Mouse (Mus musculus) urinary bladder, adult 18-20 months (tissue): ENCODE measurements around the gene Npnt.

Experiments used
- DNase-seq, 2 experiments: peaks; one replicate each; pipeline ENCODE4 v3.0.0; 2022; ENCODE audit warnings: low spot score in 2 of 2, mixed read lengths in 2 of 2

Gene Npnt

DNA sequence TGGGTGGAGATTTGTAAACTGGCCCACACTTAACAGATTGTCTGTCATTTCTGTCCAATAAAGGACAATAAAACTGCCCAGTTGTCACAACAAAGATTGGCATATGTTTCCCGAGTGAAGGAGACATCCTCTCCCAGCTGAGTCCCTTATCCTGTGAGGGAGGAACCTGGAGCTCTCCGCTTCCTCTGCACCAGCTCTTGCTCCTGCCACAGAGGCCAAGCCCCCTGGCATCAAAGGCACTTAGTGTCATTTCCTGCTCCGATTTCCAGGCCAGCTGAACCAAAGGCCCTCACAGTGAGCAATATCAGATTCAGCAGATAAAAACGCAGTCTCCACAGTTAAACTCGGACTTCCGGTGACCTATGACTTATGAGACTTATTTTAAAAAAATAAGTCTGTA, 93.4 kb downstream of the Npnt start:
- DNase-seq, result no peak

DNA sequence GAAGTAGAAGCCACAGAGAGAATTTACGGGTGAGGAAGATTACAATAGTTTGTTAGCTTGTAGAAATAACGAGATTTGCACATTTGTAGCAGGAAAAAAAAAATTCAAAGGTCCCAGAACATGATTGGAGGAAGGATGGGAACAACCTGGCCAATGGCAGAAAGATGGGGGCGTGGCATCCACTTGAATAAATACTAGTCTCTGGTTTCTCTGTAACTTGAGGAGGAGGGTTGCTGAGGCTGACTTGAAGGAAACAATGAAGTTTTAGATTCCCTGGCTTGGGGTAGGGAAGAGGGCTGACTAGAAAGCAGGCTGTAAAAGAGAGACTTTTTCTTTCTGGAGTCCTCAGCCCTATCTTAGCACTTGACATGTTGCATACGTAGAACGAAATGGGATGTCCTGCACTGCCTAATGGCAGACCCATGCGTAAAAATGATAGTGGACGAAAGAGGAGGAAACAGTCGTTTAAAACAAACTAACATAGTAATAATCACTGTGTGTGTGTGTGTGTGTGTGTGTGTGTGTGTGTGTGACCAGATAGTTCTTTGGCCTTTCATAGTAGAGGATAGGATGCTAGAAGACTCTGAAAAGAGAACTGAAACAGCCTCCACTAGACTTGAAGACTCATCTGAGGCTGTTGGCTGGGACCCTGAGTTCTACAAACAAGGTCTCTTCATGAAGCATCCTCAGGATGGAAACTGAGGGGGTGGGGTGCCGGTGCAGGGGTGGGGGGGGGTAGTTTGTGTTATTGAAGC, 94.5 kb downstream of the Npnt start:
- no peak for DNase-seq

DNA sequence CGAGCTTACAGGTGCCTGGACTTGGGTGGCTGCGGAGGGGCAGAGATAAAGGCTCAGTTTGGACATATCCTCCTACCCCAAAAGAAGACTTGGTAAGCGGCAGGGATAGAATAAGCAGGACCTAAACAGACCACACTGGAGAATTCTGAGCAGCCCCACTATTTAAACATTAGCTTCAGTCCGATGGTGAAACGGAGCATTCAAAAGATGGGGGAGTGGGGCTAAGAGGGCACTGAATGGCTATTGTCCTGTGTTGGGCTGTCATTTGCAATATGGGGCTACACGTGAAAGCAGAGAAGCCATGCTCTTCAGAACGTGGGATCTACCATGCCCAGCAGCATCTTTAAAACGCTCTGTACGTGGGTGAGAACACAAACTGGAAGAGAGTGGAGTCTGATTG, 95.8 kb downstream of the Npnt start:
- no peak for DNase-seq

DNA sequence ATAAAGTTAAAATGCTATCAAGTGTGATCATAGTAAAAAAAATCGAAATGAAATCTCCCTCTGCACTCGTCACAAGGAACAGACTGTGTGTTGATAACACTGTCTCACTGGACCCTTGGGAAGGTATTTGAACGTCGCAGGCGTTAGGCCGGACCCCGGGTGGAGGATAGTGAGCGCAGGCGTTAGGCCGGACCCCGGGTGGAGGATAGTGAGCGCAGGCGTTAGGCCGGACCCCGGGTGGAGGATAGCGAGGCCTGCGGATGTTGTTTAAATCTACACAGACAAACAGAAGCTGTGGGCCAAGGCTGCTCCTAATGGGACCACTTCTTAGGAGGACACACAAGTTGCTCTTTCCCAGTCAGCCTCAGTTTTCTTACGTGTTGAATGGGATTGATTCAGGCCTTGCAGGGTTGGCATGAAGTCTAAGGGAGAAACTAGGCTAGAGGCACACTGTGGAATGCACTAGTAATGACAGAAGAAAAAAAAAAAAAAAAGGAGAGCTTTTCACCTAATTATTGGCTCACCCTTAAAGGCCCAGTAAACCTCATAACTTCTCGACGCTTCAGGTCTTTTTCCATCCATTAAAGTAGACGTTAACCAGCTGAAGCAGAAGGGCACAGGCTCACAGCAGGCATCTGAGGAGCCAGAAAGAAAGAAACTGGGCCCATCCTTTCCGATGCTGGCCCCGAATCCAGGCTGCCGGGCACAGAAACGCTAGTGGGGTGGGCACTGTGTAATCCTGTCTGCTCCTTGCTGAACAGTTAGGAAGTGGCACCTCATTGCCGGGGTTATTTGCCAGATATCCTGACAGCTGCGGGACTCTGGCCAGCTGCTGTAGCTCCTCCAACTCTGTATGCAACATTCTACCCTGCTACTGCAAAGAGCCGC, 98.0 kb downstream of the Npnt start:
- DNase-seq, result no peak

DNA sequence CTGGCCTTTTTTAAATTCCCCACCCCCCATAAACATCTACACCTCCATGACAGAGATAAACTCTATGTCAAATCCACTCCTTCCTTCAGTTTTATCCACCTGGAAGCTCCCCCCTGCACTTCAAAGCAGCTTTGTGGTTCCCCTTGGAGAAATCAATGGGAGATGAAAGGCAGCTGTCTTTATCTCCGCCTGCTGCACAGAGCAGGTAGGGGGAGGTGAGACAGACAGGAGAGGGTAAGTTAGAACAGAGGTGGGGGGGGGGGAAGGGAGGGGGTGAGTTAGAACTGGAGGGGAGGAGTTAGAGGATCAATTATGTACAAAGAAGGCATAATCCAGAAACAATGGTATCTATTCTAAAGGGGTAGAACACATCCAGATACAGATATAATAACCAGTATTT, 98.7 kb downstream of the Npnt start:
- DNase-seq, result no peak

DNA sequence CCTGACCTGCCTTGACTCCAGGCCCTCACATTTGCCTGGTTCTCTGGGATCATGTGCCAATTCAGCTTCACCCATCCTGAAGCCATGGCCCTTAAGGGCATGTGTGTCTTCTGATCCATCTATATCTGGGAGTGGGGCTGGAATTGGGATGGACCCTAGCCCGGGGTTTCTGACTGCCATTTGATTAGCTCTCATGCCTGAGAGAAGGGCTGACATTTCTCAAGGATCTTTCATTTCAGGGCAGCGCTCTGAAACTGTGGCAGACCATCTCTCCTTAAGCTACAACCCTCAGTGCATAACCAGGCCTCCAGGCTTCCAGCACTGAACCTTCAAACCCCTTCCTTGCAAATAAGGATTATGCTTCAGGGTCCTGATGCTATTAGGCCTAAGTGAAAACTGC, 99.7 kb downstream of the Npnt start:
- no peak for DNase-seq

DNA sequence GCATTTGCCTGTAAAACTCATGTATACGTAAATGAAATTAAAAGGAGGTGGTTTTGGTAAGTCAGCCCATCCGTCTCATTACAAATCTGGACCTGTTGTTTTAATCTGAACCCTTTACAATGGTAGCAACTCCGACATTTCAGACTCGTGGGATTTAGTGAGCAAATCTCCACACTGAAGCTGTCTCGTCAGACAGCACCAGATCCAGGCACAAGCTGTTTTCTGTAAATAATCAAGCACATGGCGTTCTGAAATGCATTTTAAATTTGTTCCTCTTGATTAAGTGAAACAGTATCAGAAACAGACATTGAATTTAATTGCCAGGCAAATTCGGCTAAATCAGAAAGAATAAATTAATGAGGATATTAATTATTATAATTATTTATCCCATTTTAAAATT, 100.4 kb downstream of the Npnt start:
- DNase-seq, result no peak

DNA sequence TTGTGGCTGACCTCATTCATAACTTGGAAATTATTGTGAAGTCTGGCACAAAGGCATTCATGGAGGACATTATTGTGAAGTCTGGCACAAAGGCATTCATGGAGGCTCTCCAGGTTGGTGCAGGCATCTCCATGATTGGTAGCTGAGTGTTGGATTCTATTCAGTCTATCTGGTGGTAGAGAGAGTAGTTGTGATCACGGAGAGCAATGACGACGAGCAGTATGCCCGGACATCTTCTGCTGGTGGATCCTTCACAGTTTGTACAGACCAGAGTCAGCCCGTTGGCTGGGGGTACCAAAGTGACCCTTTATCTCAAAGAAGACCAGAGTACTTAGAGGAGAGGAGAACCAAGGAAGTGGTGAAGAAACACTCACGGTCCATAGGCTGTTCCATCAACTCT, 107.4 kb downstream of the Npnt start:
- DNase-seq, result no peak

DNA sequence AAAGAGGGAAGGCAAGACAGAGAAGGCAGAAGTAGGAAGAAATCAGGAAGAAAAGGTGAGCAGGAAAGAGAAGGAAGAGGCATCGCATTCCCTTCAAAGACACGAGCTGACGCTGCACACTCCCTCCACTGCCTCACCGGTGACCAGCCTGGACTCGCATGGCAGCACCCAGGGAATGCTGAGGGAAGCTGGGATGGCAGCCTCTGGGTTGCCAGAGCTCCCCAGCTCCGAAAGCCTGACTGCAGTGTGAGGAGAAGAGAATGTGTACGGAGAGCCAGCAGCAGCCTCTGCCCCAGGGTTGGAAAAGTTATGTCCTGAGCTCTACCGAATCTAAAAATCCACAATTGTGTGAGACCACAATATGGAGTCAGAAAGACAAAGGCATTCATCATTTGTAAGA, 110.6 kb downstream of the Npnt start:
- no peak for DNase-seq

DNA sequence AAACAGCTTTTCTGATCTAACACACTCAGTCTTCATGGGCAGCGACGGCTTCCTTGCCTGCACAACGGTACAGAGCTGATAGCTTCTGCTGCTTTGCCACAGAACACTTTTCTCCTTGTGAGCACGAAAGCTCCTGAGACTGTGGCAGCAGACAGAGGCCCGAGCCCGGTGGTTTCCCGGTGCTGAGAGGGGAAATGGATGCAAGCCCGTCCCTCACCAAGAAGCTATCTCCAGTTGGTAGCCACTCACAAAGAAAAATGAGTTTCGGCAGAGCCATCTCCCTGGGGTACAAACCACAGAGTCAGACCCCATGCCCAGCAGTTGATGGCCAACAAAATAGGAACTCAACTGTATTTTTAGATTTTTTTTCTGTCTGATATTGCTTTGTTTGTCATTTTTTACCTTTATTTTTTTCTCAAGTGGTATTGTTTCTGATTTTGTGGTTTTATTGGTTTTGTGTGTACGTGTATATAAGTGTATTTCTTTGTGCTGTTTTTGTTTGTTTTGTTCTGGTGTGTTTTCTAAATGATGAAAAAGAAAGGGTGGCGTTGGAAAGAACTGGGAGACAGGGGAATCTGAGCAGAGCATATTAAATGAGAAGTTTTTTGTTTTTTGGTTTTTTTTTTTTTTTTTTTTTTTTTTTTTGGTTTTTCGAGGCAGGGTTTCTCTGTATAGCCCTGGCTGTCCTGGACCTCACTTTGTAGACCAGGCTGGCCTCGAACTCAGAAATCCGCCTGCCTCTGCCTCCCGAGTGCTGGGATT, 111.3 kb downstream of the Npnt start:
- DNase-seq, result no peak

DNA sequence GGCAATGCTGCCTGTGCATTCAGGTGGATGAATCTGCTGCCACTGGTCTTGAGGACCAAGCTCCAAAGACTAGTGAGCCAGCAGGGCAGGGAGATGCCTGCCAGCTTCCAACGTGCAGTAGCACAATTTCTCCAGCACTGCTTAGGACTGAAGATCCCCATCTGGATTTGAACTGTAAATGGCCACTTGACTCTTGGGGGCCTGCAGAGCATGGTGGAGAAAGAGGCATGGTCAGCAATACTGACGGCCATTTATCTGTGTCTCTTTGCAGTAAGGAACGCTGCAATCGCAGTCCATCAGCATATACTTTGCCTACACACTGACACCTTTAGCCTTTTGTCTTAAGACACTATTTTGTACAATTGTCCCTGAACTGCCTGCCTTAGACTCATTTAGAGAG, 113.0 kb downstream of the Npnt start:
- DNase-seq, result no peak

DNA sequence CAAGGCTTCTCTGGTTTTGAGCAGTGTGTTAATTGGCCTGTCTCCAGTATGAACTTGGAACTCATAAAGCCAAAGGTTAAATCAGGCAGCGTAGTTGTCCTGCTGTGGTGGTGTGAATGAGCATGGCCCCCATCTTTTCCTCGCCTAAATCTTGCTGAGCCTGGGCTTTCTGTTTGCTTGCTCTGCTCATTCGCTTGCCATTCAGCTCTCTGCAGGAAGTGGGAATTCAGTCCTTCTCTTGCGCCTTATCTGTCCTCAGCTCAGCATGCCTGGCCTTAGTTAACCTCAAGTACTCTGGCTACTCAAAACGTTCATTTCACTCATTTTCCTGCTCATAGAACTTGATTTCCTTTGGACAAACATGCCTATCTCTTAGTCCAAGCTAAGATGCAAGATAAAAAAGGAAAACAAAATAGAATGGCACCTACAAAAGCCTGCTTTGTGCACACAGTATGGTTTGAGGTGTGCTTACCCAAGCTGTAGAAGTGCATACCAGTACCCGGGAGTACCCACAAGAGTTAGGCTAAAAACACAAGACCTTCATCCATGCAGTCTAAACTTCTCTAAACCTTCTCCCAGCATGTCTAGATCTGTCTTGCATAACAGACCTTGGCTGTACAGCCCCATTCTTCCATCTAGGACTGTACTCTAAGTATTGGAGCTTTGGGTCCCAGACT, 114.8 kb downstream of the Npnt start:
- DNase-seq, result no peak
